Mouse (Mus musculus) bone marrow, adult 2 months (tissue): ENCODE data around the gene Adgb.

Experiments used
- CTCF ChIP-seq: fragments of 200-500 bp; IDR thresholded peaks from 2 replicates; pipeline ENCODE4 v1.5.1; 2011; ENCODE audit warnings: low read length, control low read depth; ENCODE audit not compliant: control insufficient read depth, insufficient read depth
- POLR2A ChIP-seq: fragments of 200-500 bp; IDR thresholded peaks from 2 replicates; pipeline ENCODE4 v1.6.1; 2011; ENCODE audit warnings: low read depth, mild to moderate bottlenecking, control low read depth, low read length, borderline replicate concordance; ENCODE audit not compliant: control insufficient read depth

GRCm38 (mm10) chr10:10352184-10352583 is 119.9 kb downstream of the Adgb start:
- TF ChIP-seq CTCF (no peak), POLR2A (no peak)
